Mouse (Mus musculus) CH12.LX (cell line): ENCODE measurements around the gene Prkn. TPM values are rescaled to one million over a fixed set of nuclear protein-coding genes. Genes with fewer than 3 reads are reported as not detected.

ENCODE experiments used
- DNase-seq: peaks from one replicate; pipeline ENCODE4 v3.0.0-alpha.2; 2013; ENCODE audit errors: extremely low read depth
- H3K27ac ChIP-seq: 2 replicates; pipeline ENCODE4 v1.5.1; 2012; ENCODE audit warnings: low read depth, mild to moderate bottlenecking, control low read depth, moderate library complexity; ENCODE audit not compliant: insufficient read depth
- H3K27me3 ChIP-seq: replicated peaks from 2 replicates; pipeline ENCODE3; 2012; ENCODE audit warnings: inconsistent platforms
- H3K36me3 ChIP-seq, 2 experiments: replicated peaks in 1 of 2; 2 replicates each; pipeline versions ENCODE3 to v1.6.1; 2012; ENCODE audit warnings: inconsistent platforms in 1 of 2, low read length in 1 of 2, mild to moderate bottlenecking in 1 of 2, mixed read lengths in 1 of 2, moderate library complexity in 1 of 2; ENCODE audit not compliant: control insufficient read depth in 1 of 2, insufficient read depth in 1 of 2
- H3K4me1 ChIP-seq, 2 experiments: 2 replicates each; pipeline ENCODE4 v1.6.1; 2012; ENCODE audit warnings: inconsistent platforms in 1 of 2, moderate library complexity in 1 of 2; ENCODE audit not compliant: insufficient read depth in 2 of 2, control insufficient read depth in 1 of 2
- H3K4me2 ChIP-seq: 2 replicates; pipeline ENCODE4 v1.6.1; 2012; ENCODE audit warnings: low read depth, mild to moderate bottlenecking, control low read depth; ENCODE audit not compliant: poor library complexity, insufficient read depth, severe bottlenecking
- H3K4me3 ChIP-seq, 3 experiments: fragments of 150-350 bp in 1 of 3; sonication (generic) in 1 of 3; replicated peaks in 1 of 3; 2 replicates each; pipeline versions ENCODE3 to v1.5.1; 2011 to 2012; ENCODE audit warnings: low read depth in 2 of 3, low read length in 2 of 3, mild to moderate bottlenecking in 2 of 3, moderate library complexity in 2 of 3, control low read depth in 1 of 3, improper control_type of control experiment in 1 of 3, inconsistent platforms in 1 of 3, mixed read lengths in 1 of 3; ENCODE audit not compliant: poor library complexity in 1 of 3
- H3K79me2 ChIP-seq: replicated peaks from 2 replicates; pipeline ENCODE4 v1.6.1; 2012; ENCODE audit warnings: mild to moderate bottlenecking, moderate library complexity; ENCODE audit not compliant: control insufficient read depth, poor library complexity, insufficient read depth, severe bottlenecking; ENCODE audit errors: extremely low read depth
- H3K9ac ChIP-seq: 2 replicates; pipeline ENCODE4 v1.6.1; 2012; ENCODE audit warnings: low read depth, mild to moderate bottlenecking, control low read depth, moderate library complexity; ENCODE audit not compliant: insufficient read depth
- H3K9me3 ChIP-seq: replicated peaks from 2 replicates; pipeline ENCODE3; 2012; ENCODE audit warnings: low read length, inconsistent platforms, mixed read lengths
- BHLHE40 ChIP-seq: IDR thresholded peaks from 2 replicates; pipeline ENCODE4 v1.6.1; 2011; ENCODE audit warnings: mild to moderate bottlenecking, low read depth, low read length, improper control_type of control experiment
- CHD1 ChIP-seq: IDR thresholded peaks from 2 replicates; pipeline ENCODE4 v1.6.1; 2012; ENCODE audit warnings: low read depth, low read length, improper control_type of control experiment, inconsistent platforms
- CHD2 ChIP-seq: IDR thresholded peaks from 2 replicates; pipeline ENCODE4 v1.6.1; 2011; ENCODE audit warnings: low read length, improper control_type of control experiment
- CTCF ChIP-seq, 2 experiments: IDR thresholded peaks in 1 of 2; conservative IDR thresholded peaks in 1 of 2; 2 replicates each; pipeline ENCODE4 v1.5.1; 2011 to 2012; ENCODE audit warnings: low read depth in 2 of 2, low read length in 2 of 2, improper control_type of control experiment in 1 of 2, inconsistent platforms in 1 of 2, mild to moderate bottlenecking in 1 of 2, moderate library complexity in 1 of 2
- ELF1 ChIP-seq: IDR thresholded peaks from 2 replicates; pipeline ENCODE4 v1.6.1; 2014; ENCODE audit warnings: low read depth, mild to moderate bottlenecking, inconsistent platforms, low read length, improper control_type of control experiment
- EP300 ChIP-seq: IDR thresholded peaks from 2 replicates; pipeline ENCODE4 v1.6.1; 2011; ENCODE audit warnings: low read length, improper control_type of control experiment
- ETS1 ChIP-seq: conservative IDR thresholded peaks from 2 replicates; pipeline ENCODE4 v1.6.1; 2012; ENCODE audit warnings: low read depth, mild to moderate bottlenecking, inconsistent platforms, low read length, improper control_type of control experiment, moderate library complexity
- HCFC1 ChIP-seq: IDR thresholded peaks from 2 replicates; pipeline ENCODE4 v1.6.1; 2012; ENCODE audit warnings: low read depth, mild to moderate bottlenecking, inconsistent platforms, low read length, improper control_type of control experiment
- JUN ChIP-seq: IDR thresholded peaks from 2 replicates; pipeline ENCODE4 v1.6.1; 2011; ENCODE audit warnings: low read depth, mild to moderate bottlenecking, low read length, improper control_type of control experiment, moderate library complexity; ENCODE audit not compliant: insufficient read depth
- MAZ ChIP-seq: IDR thresholded peaks from 2 replicates; pipeline ENCODE4 v1.6.1; 2012; ENCODE audit warnings: low read depth, mild to moderate bottlenecking, inconsistent platforms, low read length, improper control_type of control experiment, moderate library complexity
- MYC ChIP-seq: IDR thresholded peaks from 2 replicates; pipeline ENCODE4 v1.6.1; 2011; ENCODE audit warnings: low read depth, mild to moderate bottlenecking, improper control_type of control experiment, low read length
- NELFE ChIP-seq: IDR thresholded peaks from 2 replicates; pipeline ENCODE4 v1.6.1; 2011; ENCODE audit warnings: low read depth, low read length, improper control_type of control experiment
- PAX5 ChIP-seq: IDR thresholded peaks from 2 replicates; pipeline ENCODE4 v1.6.1; 2012; ENCODE audit warnings: low read length, inconsistent platforms, mixed read lengths
- POLR2AphosphoS2 ChIP-seq: IDR thresholded peaks from 2 replicates; pipeline ENCODE4 v1.6.1; 2011; ENCODE audit warnings: low read depth, low read length, improper control_type of control experiment
- RAD21 ChIP-seq: IDR thresholded peaks from 2 replicates; pipeline ENCODE4 v1.6.1; 2011; ENCODE audit warnings: low read depth, mild to moderate bottlenecking, low read length, improper control_type of control experiment, moderate library complexity
- SMC3 ChIP-seq: IDR thresholded peaks from 2 replicates; pipeline ENCODE4 v1.6.1; 2011; ENCODE audit warnings: low read depth, low read length, improper control_type of control experiment
- TBP ChIP-seq: conservative IDR thresholded peaks from 2 replicates; pipeline ENCODE4 v1.6.1; 2011; ENCODE audit warnings: low read depth, low read length, improper control_type of control experiment
- TCF12 ChIP-seq: IDR thresholded peaks from 2 replicates; pipeline ENCODE4 v1.6.1; 2014; ENCODE audit warnings: low read depth, mild to moderate bottlenecking, inconsistent platforms, low read length, improper control_type of control experiment
- UBTF ChIP-seq: IDR thresholded peaks from 2 replicates; pipeline ENCODE4 v1.6.1; 2012; ENCODE audit warnings: low read depth, mild to moderate bottlenecking, inconsistent platforms, low read length, improper control_type of control experiment, moderate library complexity
- ZC3H11A ChIP-seq: IDR thresholded peaks from 2 replicates; pipeline ENCODE4 v1.6.1; 2012; ENCODE audit warnings: low read depth, mild to moderate bottlenecking, inconsistent platforms, low read length, improper control_type of control experiment
- ZMIZ1 ChIP-seq: IDR thresholded peaks from 2 replicates; pipeline ENCODE4 v1.6.1; 2012; ENCODE audit warnings: low read depth, mild to moderate bottlenecking, inconsistent platforms, low read length, improper control_type of control experiment
- ZNF384 ChIP-seq: IDR thresholded peaks from 2 replicates; pipeline ENCODE4 v1.6.1; 2012; ENCODE audit warnings: low read depth, low read length, improper control_type of control experiment, inconsistent platforms
- dilution Hi-C: fragments of 300-500 bp; cut with MboI; formaldehyde crosslinking; loops from 2 replicates; pipeline ENCODE4 v1.14.3; 2020; ENCODE audit warnings: low sequenced_read_pairs; ENCODE audit not compliant: extremely low pct_unique_long_range_greater_than_20kb, extremely low pct_ligation_motif_present
- in situ Hi-C: fragments of 300-500 bp; cut with MboI; formaldehyde crosslinking; loops from 3 replicates; pipeline ENCODE4 v1.14.3; 2019; ENCODE audit warnings: low sequenced_read_pairs, low pct_ligation_motif_present, low pct_unique_long_range_greater_than_20kb, mixed read lengths
- polyA plus RNA-seq: library from polyadenylated mRNA; unstranded; fragments of >175 nt; gene quantifications from 2 replicates; pipeline ENCODE4 v1.2.1, GENCODE M21; 2012; ENCODE audit warnings: low read depth; ENCODE audit not compliant: insufficient read length
- total RNA-seq, 2 experiments: library from RNA; depleted of rRNA; stranded (reverse); fragments of 300-350 nt in 1 of 2; fragments of >200 nt in 1 of 2; gene quantifications; 2 replicates each; pipeline ENCODE4 v1.2.3; 2012 to 2014

Gene Prkn
- total and polyA plus RNA-seq, 3 experiments = 0.08 TPM; not detected in 2

DNA sequence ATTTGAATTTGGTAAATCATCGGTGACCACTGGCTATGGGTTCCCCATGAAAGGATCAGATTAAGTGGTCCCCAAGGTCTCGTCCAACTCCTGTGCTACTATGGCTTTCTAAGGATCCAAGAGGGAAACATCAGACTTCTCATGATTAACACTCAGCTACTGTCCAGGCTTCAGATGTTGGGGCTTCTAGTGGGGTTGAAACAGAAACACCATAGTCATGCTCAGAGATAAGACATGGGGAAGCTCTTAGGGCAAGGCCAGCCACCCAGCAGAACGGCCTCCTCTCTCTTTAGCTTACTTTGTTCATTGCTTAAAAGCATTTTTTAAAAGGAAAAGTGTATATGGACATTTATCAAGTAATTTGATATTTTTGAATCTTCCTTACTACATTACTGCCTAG, 929.3 kb downstream of the Prkn start:
- Histone ChIP-seq H3K79me2 (no peaks in the 10 kb centered on the region), H3K9me3 (no peaks in the 10 kb centered on the region), H3K9ac (no peak overlapping the region), H3K4me1 (peaks cover 0 to 5% of the 10 kb centered on the region in 2 experiments; a peak in 1 of 4 replicates), H3K27ac (no peak overlapping the region), H3K4me2 (no peak overlapping the region), H3K36me3 (no peaks in the 10 kb centered on the region), H3K4me3 (no peak overlapping the region), H3K27me3 (peaks cover 17% of the 10 kb centered on the region)
- no peak for DNase-seq
- dilution Hi-C loops (no loop called here), in situ Hi-C loops (no loop called here)
- TF ChIP-seq ZMIZ1 (no peak), JUN (no peak), CHD1 (no peak), HCFC1 (no peak), RAD21 (no peak), ETS1 (no peak), MAZ (no peak), NELFE (no peak), TBP (no peak), CTCF (conservative IDR thresholded peaks at IDR 0.05 in 1 of 2, IDR thresholded peaks at IDR 0.05 in 1 of 2; ENCODE audit: low read depth in 2 of 2, low read length in 2 of 2) (no peak), MYC (no peak), PAX5 (no peak), EP300 (no peak), ZC3H11A (no peak), ELF1 (no peak), UBTF (no peak), POLR2AphosphoS2 (no peak), CHD2 (no peak), TCF12 (no peak), SMC3 (no peak)

DNA sequence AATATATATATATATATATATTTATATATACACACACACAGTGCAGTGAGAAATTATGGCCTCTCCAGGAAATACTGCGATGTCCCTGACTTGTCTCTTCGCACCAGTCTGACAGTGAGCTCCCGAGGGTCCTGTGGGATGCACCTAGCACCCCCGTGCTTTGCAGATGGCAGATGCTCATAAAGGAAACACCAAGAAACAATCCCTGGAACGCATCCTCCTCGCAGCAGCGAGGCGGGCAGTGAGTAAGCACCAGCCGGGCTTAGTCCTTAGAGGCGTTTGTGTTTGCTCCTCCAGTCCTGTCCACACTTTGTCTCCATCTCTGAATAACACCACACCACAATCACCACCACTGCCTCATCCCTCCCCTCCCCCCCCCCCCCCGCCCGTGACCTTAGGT, 939.4 kb downstream of the Prkn start:
- dilution Hi-C loops = no loop called here
- no peak overlapping the region for H3K9ac ChIP-seq

More for the DNA sequence above, 939.4 kb downstream of the Prkn start:
- Histone ChIP-seq H3K79me2 (no peaks in the 10 kb centered on the region), H3K27ac (no peak overlapping the region), H3K4me3 (no peak overlapping the region), H3K27me3 (peaks cover 12% of the 10 kb centered on the region), H3K9me3 (no peaks in the 10 kb centered on the region), H3K36me3 (no peaks in the 10 kb centered on the region), H3K4me2 (no peak overlapping the region), H3K4me1 (peaks cover 0 to 5% of the 10 kb centered on the region in 2 experiments; a peak in 1 of 4 replicates)
- DNase-seq = no peak
- in situ Hi-C loops = no loop called here
- TF ChIP-seq MYC (no peak), ZNF384 (no peak), MAZ (no peak), EP300 (no peak), BHLHE40 (no peak), TBP (no peak), ELF1 (no peak)
- TF ChIP-seq, all 38 proteins: peak for 0
